Mouse (Mus musculus) spleen, postnatal 10 days (tissue): ENCODE data around the gene Gm20388.
A peak's percentile ranks its signal among the peaks of the same experiment; 100 is the strongest.

ENCODE experiments used
- DNase-seq, 2 experiments: peaks; one replicate each; pipeline ENCODE4 v3.0.0; 2021 to 2022; ENCODE audit warnings: low spot score in 2 of 2

Gm20388 gene

DNA sequence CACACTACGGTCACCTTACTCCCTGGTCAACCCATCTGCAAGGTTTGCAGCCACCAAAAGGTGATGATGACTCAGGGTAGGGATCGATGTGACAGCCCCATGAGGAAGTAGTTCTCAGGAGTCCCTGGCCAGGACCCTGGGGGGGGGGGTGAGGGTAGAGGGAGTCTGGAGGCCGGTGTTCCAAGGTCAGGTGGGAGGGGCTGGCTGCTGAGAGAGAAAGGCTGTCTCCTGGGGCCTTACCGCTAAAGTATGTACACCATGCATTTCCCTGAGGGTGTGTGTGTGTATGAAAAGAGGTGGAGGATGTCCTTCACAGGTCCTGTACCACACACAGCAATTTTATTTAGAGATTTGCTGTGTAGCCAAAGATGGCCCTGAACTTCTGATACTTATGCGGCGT is 2742.0 kb downstream of the Gm20388 start:
- DNase-seq, result no peak

- peak in 1 of 2 experiments; percentile 34 for DNase-seq
Measured at GRCm38 (mm10) chr8:122654768-122655167, 2744.1 kb downstream of the Gm20388 start.

DNA sequence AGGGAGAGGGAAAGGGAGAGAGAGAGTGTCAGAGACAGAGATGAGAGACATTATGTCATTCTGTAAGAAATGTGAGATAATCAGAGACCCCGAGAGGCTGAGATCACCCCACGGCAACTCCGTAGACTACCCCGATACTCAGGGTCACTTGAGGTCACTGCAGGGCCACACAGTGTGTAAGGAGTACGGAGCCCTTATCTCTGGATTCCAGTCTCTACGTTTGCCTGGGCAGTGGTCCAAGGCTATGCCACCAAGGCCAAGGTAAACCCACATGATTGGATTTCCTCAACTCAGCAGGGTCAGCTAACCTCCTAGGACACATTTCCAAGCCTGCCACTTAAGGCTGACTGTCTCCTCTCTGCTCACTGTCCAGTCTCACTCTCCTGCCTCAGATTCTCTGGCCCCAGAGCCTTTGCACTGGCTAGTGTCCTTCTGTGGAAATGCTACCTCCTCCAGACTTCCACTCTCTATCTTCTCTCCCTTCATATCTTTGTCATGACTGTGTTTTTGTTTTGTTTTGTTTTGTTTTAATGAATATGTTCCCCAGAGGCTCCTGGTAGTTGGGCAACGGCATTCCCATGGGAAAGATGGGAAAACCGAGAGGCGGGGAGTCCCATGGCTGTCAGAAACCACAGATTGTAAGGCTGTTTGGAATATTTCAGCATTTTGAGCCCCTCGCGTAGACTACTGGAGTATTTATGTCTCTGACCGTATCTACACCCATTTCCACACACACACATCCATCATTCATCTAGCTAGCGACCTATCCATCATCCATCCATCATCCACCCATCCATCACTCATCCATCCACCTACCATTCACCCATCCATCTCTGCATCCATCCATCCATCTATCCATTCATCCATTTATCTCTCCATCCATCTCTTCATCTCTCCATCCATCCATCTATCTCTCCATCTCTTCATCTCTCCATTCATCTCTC is 2745.7 kb downstream of the Gm20388 start:
- peak; percentile 59 to 77 for DNase-seq

DNA sequence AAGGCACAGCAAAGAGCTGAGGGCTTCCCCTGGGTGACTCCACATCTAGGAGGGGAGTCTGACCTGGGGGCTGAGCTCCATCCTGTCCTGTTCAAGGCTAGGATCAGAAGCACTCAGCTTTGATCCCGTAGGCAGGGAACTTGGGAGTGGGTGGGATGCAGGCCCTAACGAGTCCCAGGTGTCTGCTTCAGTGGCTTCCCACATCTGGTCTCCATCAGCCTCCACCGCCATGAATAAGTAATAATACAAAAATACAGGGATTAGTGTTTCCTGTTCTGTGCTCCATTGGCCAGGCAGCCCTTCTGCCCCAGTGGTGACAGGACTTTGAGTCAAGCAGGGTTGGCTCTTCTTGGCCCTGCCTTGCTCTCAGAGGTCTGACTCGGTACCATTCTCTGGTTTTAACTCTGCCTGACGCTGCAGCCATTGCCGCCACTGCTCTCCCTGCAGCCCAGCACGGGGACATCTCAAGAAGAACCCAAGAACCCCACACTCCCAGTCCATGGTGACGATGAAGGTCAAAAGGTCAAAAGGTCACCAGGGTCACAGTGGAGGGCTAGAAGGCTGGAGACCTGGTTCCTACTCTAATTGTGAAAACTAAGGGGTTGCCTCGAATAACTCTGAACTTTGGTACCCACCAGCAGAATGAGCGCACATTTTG is 2747.6 kb downstream of the Gm20388 start:
- no peak for DNase-seq

DNA sequence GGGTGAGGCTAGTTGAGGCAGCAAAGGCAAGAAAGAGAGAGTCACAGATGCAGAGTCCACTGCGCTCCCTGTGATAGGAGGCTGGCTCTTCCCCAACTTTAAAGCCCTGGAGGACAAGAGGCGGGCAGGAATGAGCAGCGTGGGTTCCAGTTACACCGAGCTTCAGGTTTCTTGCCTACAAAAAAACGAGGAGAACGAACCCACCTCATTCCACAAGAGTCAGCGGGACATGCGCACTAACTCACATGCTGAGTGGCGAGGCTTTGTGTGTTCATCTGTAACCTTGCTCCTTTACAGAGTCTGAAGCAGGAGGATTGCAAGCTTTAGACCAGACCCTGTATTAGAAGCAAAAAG is 2748.1 kb downstream of the Gm20388 start:
- no peak for DNase-seq

GRCm38 (mm10) chr8:122660022-122660421 is 2749.4 kb downstream of the Gm20388 start:
- peak; percentile 54 to 73 for DNase-seq

DNA sequence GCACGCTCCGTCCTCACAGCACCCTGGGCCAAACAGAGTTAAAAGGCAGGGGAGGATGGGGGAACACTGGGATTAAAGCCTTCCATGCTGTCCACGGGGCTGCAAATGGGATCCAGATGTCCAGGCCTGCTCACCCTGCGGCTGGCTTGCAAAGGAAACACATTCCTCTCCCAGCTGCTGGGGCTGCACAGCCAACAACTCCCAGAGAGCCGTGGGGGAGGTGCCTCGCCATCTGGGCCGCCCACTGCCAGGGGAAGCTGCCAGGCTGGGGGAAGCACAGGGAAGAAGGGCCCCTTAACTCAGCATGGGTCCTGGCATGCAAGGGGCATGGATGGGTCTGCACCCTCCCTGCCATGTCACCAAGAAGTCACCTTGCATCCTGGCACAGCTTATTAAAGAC is 2750.5 kb downstream of the Gm20388 start:
- peak in 1 of 2 experiments; percentile 40 for DNase-seq

- DNase-seq, result no peak
Measured at GRCm38 (mm10) chr8:122661894-122662293, 2751.3 kb downstream of the Gm20388 start.

GRCm38 (mm10) chr8:122663106-122663505 is 2752.5 kb downstream of the Gm20388 start:
- DNase-seq, result no peak

DNA sequence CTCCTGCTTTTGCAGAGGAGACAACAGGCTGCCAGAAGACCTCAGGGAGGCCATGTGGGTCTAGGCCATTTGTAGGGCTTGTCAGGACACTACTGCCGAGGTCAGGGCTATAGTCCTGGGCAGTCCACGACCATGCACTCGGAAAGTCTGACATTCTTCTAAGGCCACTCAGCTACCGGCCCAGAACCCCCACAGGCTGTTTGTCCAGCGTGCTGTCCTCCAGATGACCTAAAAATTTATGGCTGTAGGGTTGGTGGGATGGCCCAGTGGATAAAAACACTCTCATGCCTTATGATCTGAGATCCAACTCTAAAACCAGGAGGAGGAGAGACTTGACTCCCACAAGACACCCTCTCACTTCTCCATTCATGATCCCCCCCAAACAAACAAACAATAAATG is 2753.0 kb downstream of the Gm20388 start:
- DNase-seq, result no peak

DNA sequence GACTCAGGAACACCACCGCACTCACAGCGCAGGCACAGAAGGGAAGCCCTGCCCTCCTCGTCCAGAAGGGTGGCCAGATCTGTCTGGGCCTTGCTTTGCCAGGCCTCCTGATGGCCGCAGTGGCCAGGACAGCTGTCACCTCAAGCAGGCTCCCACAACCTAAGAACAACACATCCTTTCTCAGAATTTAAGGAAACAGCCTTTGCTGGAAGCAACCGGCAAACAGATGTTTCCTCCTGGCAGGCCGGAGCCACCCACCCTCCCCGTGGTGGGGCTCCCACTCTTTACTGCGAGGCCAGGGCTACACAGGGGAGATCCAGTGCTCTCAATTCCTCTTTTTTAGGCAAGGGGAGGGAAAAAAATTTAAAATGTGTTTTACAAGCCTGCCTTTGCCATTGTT is 2754.6 kb downstream of the Gm20388 start:
- peak in 1 of 2 experiments; percentile 35 for DNase-seq

- DNase-seq, result peak in 1 of 2 experiments; percentile 57
Measured at GRCm38 (mm10) chr8:122665667-122666316, 2755.2 kb downstream of the Gm20388 start.

GRCm38 (mm10) chr8:122666338-122666764 is 2755.7 kb downstream of the Gm20388 start:
- peak; percentile 58 to 66 for DNase-seq

- DNase-seq, result peak in 1 of 2 experiments; percentile 53
Measured at GRCm38 (mm10) chr8:122666827-122667226, 2756.2 kb downstream of the Gm20388 start.

- no peak for DNase-seq
Measured at GRCm38 (mm10) chr8:122667854-122668253, 2757.2 kb downstream of the Gm20388 start.

- DNase-seq, result no peak
Measured at GRCm38 (mm10) chr8:122669370-122669769, 2758.7 kb downstream of the Gm20388 start.

DNA sequence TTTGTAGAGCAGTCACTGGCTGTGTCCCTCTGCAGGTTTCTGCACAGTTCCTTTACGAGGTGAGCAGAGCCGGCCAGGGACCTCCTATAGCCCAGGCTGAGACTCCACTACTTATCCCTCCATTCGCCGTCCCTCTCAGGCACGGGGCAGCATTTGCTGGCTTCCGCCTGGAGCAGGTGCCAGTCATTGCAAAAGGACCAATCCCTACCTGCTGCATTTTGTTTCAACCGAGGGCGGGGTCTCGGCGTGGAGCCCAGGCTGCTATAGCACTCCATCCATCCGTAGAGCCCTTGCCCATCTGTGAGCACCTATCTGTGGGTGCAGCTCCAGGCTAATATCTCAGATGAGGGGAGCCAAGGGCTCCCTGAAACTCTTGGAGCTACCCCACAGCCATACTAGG is 2759.4 kb downstream of the Gm20388 start:
- no peak for DNase-seq

DNA sequence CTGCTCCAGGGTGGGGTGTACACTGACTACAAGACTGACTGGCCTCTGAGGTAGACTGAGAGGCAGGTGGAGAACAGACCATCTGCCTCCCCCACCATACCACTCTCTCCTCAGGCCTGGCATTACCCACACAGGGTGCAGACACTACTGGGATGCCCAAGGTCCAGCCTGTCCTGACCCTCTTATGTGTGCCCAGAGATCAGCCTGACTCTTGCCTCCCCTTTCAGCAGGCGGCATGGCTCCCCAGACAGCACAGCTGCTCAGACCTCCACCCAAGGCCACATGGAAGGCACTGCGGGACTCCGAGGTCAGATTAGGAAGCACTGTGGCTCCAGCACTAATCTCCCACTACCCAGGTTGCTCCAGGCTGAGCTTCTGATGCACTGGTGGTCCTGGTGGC is 2760.1 kb downstream of the Gm20388 start:
- DNase-seq, result no peak

DNA sequence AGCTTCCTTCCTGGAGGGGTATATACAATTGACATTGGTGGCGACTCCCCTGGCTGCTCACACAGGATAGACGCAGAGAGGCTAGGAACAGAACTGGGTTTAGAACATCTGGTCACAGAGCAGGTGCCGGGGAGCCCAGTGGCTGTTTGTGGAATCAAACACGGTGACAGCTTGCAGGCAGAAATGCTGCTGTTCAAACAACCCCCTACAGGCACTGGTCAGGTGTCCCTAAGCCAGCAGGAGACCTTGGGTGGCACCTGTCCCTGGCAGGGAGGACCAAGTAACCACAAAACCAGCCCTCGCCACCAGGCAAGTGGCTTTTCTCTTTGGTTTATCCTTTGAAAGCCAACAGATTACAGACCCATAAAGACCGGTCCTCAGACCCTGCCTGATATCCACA is 2761.3 kb downstream of the Gm20388 start:
- DNase-seq, result no peak

DNA sequence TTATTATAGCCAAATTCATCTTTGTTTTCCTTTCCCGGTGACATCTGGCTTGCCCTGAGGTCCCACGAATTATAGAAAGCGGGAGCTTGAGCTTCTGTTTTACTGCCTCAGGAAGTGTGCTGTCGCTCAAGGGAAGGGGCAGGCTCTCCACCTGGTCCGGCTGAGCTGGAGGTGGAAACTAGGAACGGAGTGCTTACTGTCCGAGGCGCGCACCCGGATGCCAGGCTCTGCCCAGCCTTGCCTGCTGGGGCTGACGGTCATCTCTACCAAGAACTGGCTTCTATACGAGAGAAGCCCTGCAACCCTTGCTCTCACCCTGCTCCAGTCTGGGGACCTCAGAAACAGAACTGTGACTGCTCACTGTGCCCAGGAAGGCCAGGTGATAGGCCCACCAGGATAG is 2763.3 kb downstream of the Gm20388 start:
- no peak for DNase-seq

- no peak for DNase-seq
Measured at GRCm38 (mm10) chr8:122674999-122675398, 2764.4 kb downstream of the Gm20388 start.
